Mouse (Mus musculus) E14TG2a.4 (cell line): ENCODE measurements at regions not wholly inside any gene's neighbourhood (a gene's known extent, or its start where the extent isn't known, plus 50 kb on each side); places are given as distances from the start of the nearest gene placed in this dataset.

Source experiments
- CTCF ChIP-seq: conservative IDR thresholded peaks from 2 replicates; pipeline ENCODE4 v1.5.1; 2014; ENCODE audit warnings: low read length
- NANOG ChIP-seq: IDR thresholded peaks from 2 replicates; pipeline ENCODE4 v1.6.1; 2014; ENCODE audit warnings: borderline replicate concordance, low read length, mixed read lengths
- POU5F1 ChIP-seq: IDR thresholded peaks from 2 replicates; pipeline ENCODE4 v1.6.1; 2014; ENCODE audit warnings: low read length, borderline replicate concordance

DNA sequence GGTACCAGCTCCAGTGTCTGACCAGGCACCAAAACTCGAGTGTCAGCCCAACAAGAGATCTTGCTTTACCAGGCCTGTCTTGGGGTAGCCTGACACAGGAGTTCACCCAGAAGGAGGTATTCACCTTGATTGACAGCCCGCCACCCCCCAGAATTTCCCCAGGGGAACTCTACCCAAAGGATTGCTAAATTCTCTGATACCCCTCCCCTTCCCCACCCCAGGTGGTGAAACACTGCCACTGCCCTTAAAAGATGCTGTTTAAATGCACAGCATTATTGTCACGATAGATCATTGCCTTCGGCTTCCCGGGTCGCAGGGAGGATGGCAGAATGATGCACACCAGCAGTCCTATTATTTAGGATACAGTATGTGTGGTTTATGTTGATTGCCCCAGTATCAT, 476.8 kb downstream of the Prss52 start:
- TF ChIP-seq CTCF: no peak
- no peak for TF ChIP-seq NANOG
- no peak for TF ChIP-seq POU5F1
